Mouse (Mus musculus): ENCODE results near the gene Nkx3-2.

Nkx3-2 gene

GRCm38 (mm10) chr5:41755373-41755960 lies 8.8 kb downstream of the Nkx3-2 start:
- TF ChIP-seq GATA4 (IDR thresholded peaks at IDR 0.05; ENCODE audit: insufficient replicate concordance, low read length) = no peak

GRCm38 (mm10) chr5:41754836-41755235 lies 9.5 kb downstream of the Nkx3-2 start:
- TF ChIP-seq GATA4 (IDR thresholded peaks at IDR 0.05; ENCODE audit: insufficient replicate concordance, low read length) = no peak

GRCm38 (mm10) chr5:41754226-41754775 lies 10.0 kb downstream of the Nkx3-2 start:
- no peak for TF ChIP-seq GATA4 (IDR thresholded peaks at IDR 0.05; ENCODE audit: insufficient replicate concordance, low read length)

GRCm38 (mm10) chr5:41752721-41753120 lies 11.6 kb downstream of the Nkx3-2 start:
- no peak for TF ChIP-seq GATA4 (IDR thresholded peaks at IDR 0.05; ENCODE audit: insufficient replicate concordance, low read length)

- no peak for TF ChIP-seq GATA4 (IDR thresholded peaks at IDR 0.05; ENCODE audit: insufficient replicate concordance, low read length)
Observed at GRCm38 (mm10) chr5:41744898-41745780, 19.2 kb downstream of the Nkx3-2 start.

- TF ChIP-seq GATA4 (IDR thresholded peaks at IDR 0.05; ENCODE audit: insufficient replicate concordance, low read length) = no peak
Observed at GRCm38 (mm10) chr5:41744234-41744633, 20.1 kb downstream of the Nkx3-2 start.

- no peak for TF ChIP-seq GATA4 (IDR thresholded peaks at IDR 0.05; ENCODE audit: insufficient replicate concordance, low read length)
Observed at GRCm38 (mm10) chr5:41738817-41739216, 25.5 kb downstream of the Nkx3-2 start.

GRCm38 (mm10) chr5:41737039-41737438 lies 27.3 kb downstream of the Nkx3-2 start:
- no peak for TF ChIP-seq GATA4 (IDR thresholded peaks at IDR 0.05; ENCODE audit: insufficient replicate concordance, low read length)

GRCm38 (mm10) chr5:41727017-41727416 lies 37.3 kb downstream of the Nkx3-2 start:
- no peak for TF ChIP-seq GATA4 (IDR thresholded peaks at IDR 0.05; ENCODE audit: insufficient replicate concordance, low read length)

- no peak for TF ChIP-seq GATA4 (IDR thresholded peaks at IDR 0.05; ENCODE audit: insufficient replicate concordance, low read length)
Observed at GRCm38 (mm10) chr5:41725573-41725972, 38.7 kb downstream of the Nkx3-2 start.

Data from liver, adult (tissue).